Mouse (Mus musculus): Measurements from ENCODE around the gene Gucy1b1. TPM values are rescaled to one million over a fixed set of nuclear protein-coding genes. Genes with fewer than 3 reads are reported as not detected.
A peak's percentile ranks its signal among the peaks of the same experiment; 100 is the strongest.

The Gucy1b1 gene
- polyA plus RNA-seq, 2 experiments from 2014 or later = 3.8 to 4.8 TPM

DNA sequence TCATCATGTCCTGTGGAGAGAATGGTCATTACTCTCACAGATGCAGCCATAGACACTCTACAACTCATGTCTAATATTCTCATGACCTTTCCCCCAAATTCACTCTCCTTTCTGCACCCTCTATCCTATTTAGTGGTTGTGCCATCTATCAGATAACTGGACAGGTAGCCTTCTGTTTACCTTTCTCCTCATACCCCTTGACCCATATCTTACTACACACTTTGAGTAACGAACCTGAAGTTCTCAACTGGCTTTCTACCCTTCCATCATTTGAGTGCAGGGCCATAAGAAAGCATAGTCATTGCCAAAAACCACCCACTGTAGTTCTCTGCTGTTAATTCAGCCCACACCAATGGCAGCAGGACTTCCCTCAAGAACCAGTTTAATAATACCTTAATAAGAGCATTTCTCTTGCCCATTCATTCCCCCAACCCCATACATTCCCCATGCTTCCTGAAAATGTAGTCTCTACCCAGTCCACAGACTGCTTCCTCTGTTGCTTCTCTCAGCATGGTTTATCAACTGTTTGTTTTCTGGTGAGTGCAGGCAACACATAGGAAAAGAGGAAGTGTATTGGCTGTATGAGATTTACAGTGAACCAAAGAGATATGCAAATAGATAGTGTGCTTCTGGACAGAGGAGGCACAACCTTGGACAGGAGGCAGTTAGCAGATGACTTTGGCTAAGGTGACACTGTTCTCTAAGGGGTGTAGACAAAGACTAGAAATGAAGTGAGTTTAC lies 44.3 kb downstream of the Gucy1b1 start:
- ATAC-seq = no peak

DNA sequence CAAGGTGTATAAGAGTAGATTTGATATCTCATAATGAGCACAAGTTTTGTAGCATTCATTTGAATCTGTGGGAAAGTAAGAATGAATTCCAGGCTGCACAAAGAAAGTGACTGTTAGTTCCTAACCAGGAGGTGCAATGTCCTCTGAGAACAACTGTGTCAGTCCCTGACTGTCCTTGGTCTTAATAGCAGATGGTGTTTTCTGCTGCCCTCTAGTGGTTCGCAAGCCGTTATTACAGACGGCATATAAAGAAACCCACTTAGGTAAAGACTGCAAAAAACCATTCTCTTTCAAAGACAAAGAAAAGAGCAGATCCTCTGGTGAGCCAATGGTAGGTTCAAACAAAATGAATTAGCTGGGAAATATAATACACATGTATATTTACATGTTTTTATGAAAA lies 45.3 kb downstream of the Gucy1b1 start:
- ATAC-seq = peak; percentile 75

DNA sequence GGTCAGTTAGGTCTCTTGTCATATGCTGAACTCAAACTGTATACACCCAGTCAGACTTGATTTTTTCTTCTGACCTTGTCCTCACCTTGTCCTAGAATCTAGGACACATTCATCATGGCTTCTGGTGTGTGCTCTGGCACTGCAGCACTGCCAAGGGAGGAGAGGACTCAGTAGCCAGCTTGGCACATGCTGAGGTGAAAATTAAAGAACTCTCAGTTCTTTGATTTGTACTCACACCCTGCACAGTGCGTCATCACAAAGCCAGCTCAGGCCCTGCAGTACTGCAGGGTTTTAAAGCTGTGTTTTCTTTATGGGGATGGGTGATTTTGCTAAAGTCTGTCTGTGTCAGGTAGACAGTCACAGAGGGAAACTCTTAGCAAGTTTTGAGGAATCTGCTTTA lies 47.2 kb downstream of the Gucy1b1 start:
- ATAC-seq = no peak

DNA sequence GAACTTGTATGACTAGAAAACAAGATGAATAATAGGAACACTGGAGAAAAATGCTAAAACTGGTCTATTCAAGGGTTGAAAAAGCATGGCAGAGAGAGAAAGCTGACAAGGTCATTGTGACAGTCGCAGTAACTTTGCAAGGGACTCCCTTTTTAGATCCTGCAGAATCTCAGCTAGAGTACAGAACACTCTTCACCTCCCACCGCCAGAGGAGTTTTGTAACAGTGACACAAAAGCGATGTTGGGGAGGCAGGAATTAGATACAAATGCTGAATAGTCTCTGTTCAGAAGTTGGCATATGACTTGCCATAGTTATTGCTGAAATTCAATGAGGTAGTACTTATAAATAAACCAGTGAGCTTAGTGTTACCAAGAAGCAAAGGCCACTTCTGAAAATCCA lies 51.4 kb downstream of the Gucy1b1 start:
- ATAC-seq = no peak

DNA sequence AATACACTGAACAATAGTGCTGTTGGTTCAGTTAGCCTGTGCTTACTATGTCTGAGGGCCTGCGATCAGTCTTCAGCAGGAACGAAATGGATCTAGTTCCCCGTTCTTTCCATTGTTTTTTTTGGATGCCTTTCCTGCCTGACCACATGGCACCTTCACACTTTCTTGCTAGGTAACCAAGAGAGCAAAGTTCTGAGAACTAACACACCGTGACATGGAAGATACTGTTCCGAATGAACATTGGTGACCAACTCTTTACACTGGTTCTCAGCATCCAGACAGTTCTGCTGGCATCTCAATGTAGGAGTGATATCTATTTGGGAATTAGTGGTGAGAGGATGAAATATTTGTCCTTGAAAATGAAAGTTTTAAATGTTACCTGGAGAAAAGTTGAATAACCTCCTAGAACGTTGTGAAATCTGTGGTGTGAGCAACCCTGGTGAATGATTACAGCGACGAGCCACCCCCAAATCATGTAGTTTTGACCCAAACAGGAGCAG lies 52.0 kb downstream of the Gucy1b1 start:
- no peak for ATAC-seq

DNA sequence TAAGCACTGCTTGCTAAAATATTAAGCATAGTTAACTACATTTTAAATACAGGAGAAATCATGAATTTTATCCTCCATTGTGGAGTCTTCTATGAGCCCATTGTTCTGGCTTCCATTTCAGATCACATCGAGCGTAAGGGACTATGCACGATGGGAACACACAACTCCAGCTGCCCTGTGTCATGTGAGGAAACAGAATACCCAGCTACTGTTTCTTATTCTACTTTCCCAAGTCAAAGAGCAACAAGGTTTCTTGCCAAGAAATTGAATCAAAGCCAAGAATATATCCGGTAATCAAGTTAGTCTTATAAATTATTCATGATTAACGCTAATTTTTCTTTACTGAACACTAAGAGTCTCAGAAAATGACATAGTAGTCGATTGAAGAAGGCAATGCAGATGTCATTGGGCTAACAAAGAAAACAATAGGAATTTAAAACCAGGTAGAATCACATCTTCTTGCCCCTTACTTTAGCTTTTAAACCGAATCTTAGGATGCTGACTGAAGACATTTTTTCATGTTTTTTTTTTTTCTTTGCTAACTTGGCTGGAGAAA lies 60.3 kb downstream of the Gucy1b1 start:
- no peak for ATAC-seq

DNA sequence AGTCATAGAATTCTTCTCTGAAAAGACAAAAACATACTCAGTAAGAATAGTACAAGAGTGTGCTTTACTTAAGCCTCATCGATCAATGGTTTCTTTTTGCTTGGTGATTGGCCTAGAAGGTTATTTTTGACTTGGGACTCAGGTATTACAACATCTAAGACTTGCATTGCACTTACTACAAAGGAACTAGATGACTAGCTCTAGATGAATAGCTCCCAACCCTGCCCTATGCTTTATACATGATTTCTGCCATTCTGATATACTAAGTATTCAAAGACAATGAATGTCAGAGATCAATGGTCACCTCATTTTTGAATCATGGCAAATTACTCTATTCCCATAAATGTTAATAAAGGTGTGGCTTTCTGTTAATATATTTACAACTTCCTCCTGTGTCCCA lies 67.5 kb downstream of the Gucy1b1 start:
- ATAC-seq = no peak

DNA sequence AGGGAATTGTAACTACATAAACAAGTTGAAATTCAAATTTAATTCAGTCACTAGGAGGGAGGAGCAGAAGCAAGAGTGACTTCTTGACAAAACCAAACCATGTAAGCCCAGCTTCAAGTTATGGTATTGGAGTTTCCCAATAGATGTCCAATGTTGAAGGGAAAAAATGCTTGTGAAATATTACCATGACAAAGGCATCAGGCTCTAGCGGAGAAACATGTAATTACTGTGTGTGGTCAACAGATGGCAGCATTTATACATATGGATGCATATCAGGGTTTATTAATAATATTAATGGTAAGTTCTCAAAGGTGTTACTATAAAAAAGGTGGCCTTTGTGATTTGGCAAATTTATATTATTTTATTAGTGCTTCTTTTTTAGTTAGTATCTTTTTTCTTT lies 78.5 kb downstream of the Gucy1b1 start:
- ATAC-seq = peak; percentile 63

DNA sequence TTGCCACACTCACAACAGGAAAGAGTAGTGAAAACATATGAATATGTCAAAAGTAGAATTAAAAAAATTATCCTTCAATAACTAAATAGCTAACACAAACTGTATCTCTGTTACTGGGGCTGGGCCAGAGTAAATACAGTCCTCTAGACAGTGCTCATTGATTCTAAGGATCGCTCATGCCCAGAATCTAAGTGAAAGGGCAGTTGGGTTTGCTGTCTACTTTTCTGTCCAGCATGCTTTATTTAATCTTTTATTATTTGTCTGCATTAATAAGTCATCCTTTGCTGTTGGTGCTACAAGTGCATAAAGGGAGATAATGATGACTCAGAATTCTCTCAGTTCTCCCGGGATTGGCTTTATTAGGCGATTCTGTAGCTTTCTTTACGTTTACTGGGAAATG lies 79.1 kb downstream of the Gucy1b1 start:
- ATAC-seq = no peak

DNA sequence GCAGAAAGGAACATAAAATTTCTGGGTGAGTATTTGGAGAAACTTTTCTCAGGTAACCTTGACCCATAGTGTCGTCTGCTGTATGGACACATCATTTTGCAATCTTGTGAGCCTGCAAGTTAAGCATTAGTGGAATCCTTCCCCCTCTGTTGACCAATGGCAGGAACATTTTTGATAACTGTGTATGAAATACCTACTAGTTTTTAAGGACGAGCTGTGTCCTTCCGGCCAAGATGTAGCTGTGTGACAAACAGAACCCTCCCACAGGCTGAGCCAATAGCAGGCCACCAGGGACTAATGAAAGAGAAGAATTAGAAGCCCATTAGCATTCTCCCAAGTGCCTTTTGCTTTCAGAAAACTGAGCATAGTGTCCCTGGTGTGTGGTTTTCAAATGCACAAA lies 84.0 kb downstream of the Gucy1b1 start:
- ATAC-seq = no peak

DNA sequence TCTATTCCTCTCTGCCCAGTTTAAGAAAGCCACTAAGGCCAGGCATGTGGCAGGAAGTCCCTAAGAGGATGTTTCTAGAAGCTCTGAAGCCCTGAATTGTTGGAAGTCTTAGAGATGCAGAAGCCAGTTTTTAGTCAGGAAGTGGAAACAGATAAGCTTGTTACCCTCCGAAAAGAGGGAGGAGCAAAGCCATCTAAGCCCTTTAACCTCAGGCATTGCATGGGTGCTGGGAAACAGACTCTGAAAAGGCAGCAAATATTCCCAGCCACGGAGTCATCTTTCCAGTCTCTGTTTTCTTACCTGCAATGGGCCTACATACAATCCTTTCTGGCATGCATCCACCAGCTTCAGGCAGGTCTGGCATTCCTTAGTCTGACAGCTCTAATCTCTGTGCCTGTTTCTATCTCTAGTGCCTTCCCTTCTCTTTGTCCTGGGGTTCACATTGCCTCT lies 84.8 kb downstream of the Gucy1b1 start:
- ATAC-seq = no peak

DNA sequence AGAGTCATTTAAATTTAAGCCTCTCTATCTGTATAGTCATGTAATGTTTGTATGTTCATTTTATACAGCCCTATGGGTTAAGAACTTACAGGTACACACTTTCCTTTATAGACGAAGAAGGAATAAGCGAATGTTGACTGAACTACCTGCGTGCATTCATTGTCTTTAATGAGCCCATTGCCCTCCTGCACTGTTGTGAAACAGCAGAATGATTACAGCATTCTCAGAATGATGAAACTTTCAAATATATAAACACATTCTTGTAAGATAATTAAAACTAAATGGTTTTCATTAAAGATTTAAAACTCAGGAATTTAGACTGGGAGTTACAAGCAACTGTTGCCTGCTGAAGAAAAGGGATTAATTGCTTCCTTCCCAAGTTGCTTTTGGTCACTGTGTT lies 86.9 kb downstream of the Gucy1b1 start:
- ATAC-seq = no peak

DNA sequence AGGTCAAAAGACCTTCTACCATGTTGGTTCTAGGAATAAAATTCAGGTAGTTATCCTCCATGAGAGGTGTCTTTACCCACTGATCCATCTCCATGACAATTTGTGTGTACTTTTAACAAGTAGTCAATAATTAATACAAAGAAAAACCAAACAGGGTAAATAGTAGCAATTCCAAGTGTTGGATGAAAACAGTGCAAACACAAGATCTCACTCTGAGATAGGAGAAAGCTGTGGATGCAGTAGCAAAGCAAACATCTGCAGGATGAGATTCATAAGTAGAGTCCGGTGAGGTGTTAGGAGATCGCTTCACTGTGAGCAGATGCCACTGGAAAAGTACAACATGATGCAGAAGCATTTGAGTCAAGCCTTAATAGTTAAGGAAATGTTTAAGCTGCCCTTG lies 88.4 kb downstream of the Gucy1b1 start:
- no peak for ATAC-seq

DNA sequence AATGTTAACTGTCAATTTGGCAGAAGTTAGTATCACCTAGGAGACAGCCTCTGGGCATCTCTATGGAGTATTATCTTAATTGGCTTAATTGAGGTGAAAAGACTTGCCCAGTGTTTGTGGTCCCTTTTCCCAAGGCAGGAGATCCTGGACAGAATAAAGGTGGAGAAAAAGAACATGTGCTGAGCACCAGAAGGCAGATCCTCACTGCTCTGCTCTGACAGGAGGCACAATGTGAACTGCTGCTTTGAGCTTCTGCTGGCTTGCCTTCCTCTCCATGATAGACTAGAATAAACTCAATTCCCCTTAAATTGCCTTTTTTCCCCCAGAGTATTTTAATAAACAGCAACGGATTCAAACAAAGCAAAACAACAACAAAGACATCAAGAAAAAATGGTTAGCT lies 89.4 kb downstream of the Gucy1b1 start:
- ATAC-seq = no peak

DNA sequence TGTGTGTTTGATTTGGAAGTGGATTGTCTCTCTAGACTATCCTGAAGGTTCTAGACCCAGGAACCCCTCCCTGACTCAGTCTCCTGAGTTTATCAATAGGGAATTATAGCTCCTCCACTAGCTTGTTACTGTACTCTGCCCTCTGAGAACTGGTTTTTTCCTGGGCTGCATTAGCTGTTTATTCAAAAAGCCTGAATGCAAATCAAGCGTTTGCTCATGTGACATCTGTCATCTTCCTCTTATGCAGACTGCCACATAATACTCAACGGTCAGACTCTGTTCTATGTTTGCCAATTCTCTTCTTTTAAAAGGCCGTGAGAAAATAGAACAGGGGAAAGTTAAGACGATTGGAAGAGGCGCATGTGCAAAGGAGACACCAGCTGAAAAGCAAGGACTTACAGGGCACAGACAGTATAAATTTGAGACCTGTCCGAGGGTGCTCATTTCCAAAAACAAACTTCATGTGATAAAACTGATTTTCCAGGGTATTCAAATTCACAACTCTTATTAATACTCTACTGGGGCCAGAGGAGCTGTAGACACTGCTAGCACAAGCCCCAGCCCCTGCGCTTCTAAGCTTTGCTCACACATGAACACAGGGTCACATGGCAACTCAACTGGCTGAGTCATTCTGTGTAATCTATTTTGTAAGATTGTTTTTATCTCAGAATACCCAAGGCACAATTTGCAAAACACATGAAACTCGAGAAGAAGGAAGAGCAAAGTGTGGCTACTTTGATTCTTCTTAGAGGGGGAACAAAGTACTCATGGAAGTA lies 91.2 kb downstream of the Gucy1b1 start:
- ATAC-seq = no peak

Other genes with a start within 250 kb of the Gucy1b1 start
- gene Ctso, start 142.1 kb downstream of the Gucy1b1 start, polyA plus RNA-seq (2017; shearing (Covaris generic)) = 10 to 100 TPM; 53.2 to 62.3 TPM
- under 1 TPM; 0.40 to 0.51 TPM for gene Tdo2, start 98.5 kb downstream of the Gucy1b1 start, polyA plus RNA-seq (2017; shearing (Covaris generic))
- not detected for gene Asic5, start 92.4 kb downstream of the Gucy1b1 start, polyA plus RNA-seq (2017; shearing (Covaris generic))
- gene Gucy1a1, start 71.1 kb upstream of the Gucy1b1 start, polyA plus RNA-seq (2017; shearing (Covaris generic)) = 10 to 100 TPM in 1 of 2 experiments, 1 to 10 TPM in 1; 9.2 to 20.3 TPM

All from CD4-positive, CD25-positive, alpha-beta regulatory T cell, adult 4 months (primary cell).